Mouse (Mus musculus) liver, embryonic 15.5 days (tissue): Measurements from ENCODE around the gene Stk10. TPM values are rescaled to one million over a fixed set of nuclear protein-coding genes. Genes with fewer than 3 reads are reported as not detected.

Experiments used
- ATAC-seq: fragments of 200-750 bp; cut with Nextera tagmentation; 2 replicates; pipeline ENCODE4 v1.8.0; 2017; ENCODE audit warnings: moderate number of reproducible peaks, mild to moderate bottlenecking, moderate library complexity; ENCODE audit not compliant: insufficient read depth
- H3K27ac ChIP-seq: fragments of 300-500 bp; sonication (generic); replicated peaks from 2 replicates; pipeline ENCODE4 v1.5.1; 2015; ENCODE audit warnings: mild to moderate bottlenecking, inconsistent platforms
- H3K27me3 ChIP-seq: fragments of 300-500 bp; sonication (generic); 2 replicates; pipeline ENCODE4 v1.6.1; 2015; ENCODE audit warnings: mild to moderate bottlenecking, inconsistent platforms
- H3K36me3 ChIP-seq: fragments of 300-500 bp; sonication (generic); replicated peaks from 2 replicates; pipeline ENCODE4 v1.6.1; 2015; ENCODE audit warnings: moderate library complexity, mild to moderate bottlenecking, inconsistent platforms
- H3K4me1 ChIP-seq: fragments of 300-500 bp; sonication (generic); replicated peaks from 2 replicates; pipeline ENCODE4 v1.6.1; 2015; ENCODE audit warnings: inconsistent platforms
- H3K4me2 ChIP-seq: fragments of 300-500 bp; sonication (generic); 2 replicates; pipeline ENCODE4 v1.6.1; 2015; ENCODE audit warnings: moderate library complexity, mild to moderate bottlenecking, inconsistent platforms
- H3K4me3 ChIP-seq: fragments of 300-500 bp; sonication (generic); replicated peaks from 2 replicates; pipeline ENCODE4 v1.5.1; 2015; ENCODE audit warnings: mild to moderate bottlenecking, inconsistent platforms
- H3K9ac ChIP-seq: fragments of 300-500 bp; sonication (generic); 2 replicates; pipeline ENCODE4 v1.6.1; 2015; ENCODE audit warnings: moderate library complexity, mild to moderate bottlenecking, inconsistent platforms
- H3K9me3 ChIP-seq: fragments of 300-500 bp; sonication (generic); replicated peaks from 2 replicates; pipeline ENCODE4 v1.6.1; 2016; ENCODE audit warnings: inconsistent platforms
- WGBS: fragments of 180-500 bp; shearing (Covaris S2); methylation state at CpG from one replicate; pipeline ENCODE4 v1.1.7; 2015; ENCODE audit warnings: mixed read lengths; ENCODE audit not compliant: insufficient replicate concordance; 5-methylcytosine and 5-hydroxymethylcytosine counted together
- polyA plus RNA-seq: library from polyadenylated mRNA; unstranded; fragments of >200 nt; fragmentation: Nextera tagmentation; extraction: Ambion mirVana; gene quantifications from 2 replicates; pipeline ENCODE4 v1.2.1, GENCODE M21; 2015

Gene Stk10
- polyA plus RNA-seq, 1 experiment from 2014 or later: 4.3 TPM

GRCm38 (mm10) chr11:32542181-32542580, 9.1 kb downstream of the Stk10 start:
- Histone ChIP-seq H3K9me3 (no peaks in the 10 kb centered on the region), H3K27me3 (no peaks in the 10 kb centered on the region), H3K4me1 (peaks cover 82% of the 10 kb centered on the region), H3K4me3 (peak overlapping the region; percentile 48), H3K9ac (peak overlapping the region; percentile 65), H3K27ac (peak overlapping the region; percentile 94), H3K4me2 (peak overlapping the region; percentile 80), H3K36me3 (no peaks in the 10 kb centered on the region; the same call in 1 of the 2 replicates)
- 26% methylated on average over 4 of the region's 4 CpGs for WGBS
- ATAC-seq: 0 out of 2 replicates have a peak, but pooled peaks have one; percentile 2

- peak; percentile 96 for ATAC-seq
- peak overlapping the region; percentile 94 for H3K27ac ChIP-seq
- H3K9ac ChIP-seq: peak overlapping the region; percentile 65
- no peaks in the 10 kb centered on the region; the same call in 1 of the 2 replicates for H3K36me3 ChIP-seq
- H3K4me3 ChIP-seq: peak overlapping the region; percentile 48
- 7% methylated on average over 3 of the region's 3 CpGs for WGBS
- H3K4me1 ChIP-seq: peaks cover 78% of the 10 kb centered on the region
- peak overlapping the region; percentile 80 for H3K4me2 ChIP-seq
- H3K27me3 ChIP-seq: no peaks in the 10 kb centered on the region
- no peaks in the 10 kb centered on the region for H3K9me3 ChIP-seq
Observed at GRCm38 (mm10) chr11:32542687-32543411, 9.7 kb downstream of the Stk10 start.

GRCm38 (mm10) chr11:32544041-32544440, 10.9 kb downstream of the Stk10 start:
- Histone ChIP-seq H3K27me3 (no peaks in the 10 kb centered on the region), H3K4me3 (no peak overlapping the region), H3K9me3 (no peaks in the 10 kb centered on the region), H3K36me3 (no peaks in the 10 kb centered on the region; the same call in 1 of the 2 replicates), H3K4me1 (peaks cover 67% of the 10 kb centered on the region), H3K4me2 (peak overlapping the region; percentile 80), H3K9ac (no peak overlapping the region), H3K27ac (peak overlapping the region; percentile 94; the same call in 1 of the 2 replicates)
- ATAC-seq: no peak
- 68% methylated on average over 6 of the region's 6 CpGs for WGBS

GRCm38 (mm10) chr11:32544497-32544896, 11.4 kb downstream of the Stk10 start:
- H3K27ac ChIP-seq: peak overlapping the region; percentile 33; the same call in 1 of the 2 replicates
- ATAC-seq: no peak
- no peaks in the 10 kb centered on the region; the same call in 1 of the 2 replicates for H3K36me3 ChIP-seq
- no peak overlapping the region for H3K9ac ChIP-seq
- no peaks in the 10 kb centered on the region for H3K9me3 ChIP-seq
- no peak overlapping the region for H3K4me2 ChIP-seq
- peaks cover 62% of the 10 kb centered on the region for H3K4me1 ChIP-seq
- WGBS: 91% methylated on average over 5 of the region's 5 CpGs
- no peaks in the 10 kb centered on the region for H3K27me3 ChIP-seq
- H3K4me3 ChIP-seq: no peak overlapping the region

GRCm38 (mm10) chr11:32545605-32546004, 12.5 kb downstream of the Stk10 start:
- ATAC-seq: no peak
- 85% methylated on average over 12 of the region's 12 CpGs for WGBS
- H3K36me3 ChIP-seq: no peaks in the 10 kb centered on the region; the same call in 1 of the 2 replicates
- H3K4me3 ChIP-seq: no peak overlapping the region
- no peak overlapping the region for H3K27ac ChIP-seq
- no peak overlapping the region for H3K4me2 ChIP-seq
- H3K9me3 ChIP-seq: no peaks in the 10 kb centered on the region
- peaks cover 52% of the 10 kb centered on the region for H3K4me1 ChIP-seq
- H3K27me3 ChIP-seq: no peaks in the 10 kb centered on the region
- no peak overlapping the region for H3K9ac ChIP-seq

GRCm38 (mm10) chr11:32546483-32546882, 13.4 kb downstream of the Stk10 start:
- no peaks in the 10 kb centered on the region for H3K27me3 ChIP-seq
- H3K4me1 ChIP-seq: peaks cover 51% of the 10 kb centered on the region
- no peak overlapping the region for H3K4me3 ChIP-seq
- 0 out of 2 replicates have a peak overlapping the region, but pooled peaks have one; percentile 11 for H3K27ac ChIP-seq
- no peaks in the 10 kb centered on the region; the same call in 1 of the 2 replicates for H3K36me3 ChIP-seq
- ATAC-seq: no peak
- no peaks in the 10 kb centered on the region for H3K9me3 ChIP-seq
- 81% methylated on average over 5 of the region's 5 CpGs for WGBS
- H3K9ac ChIP-seq: no peak overlapping the region
- no peak overlapping the region for H3K4me2 ChIP-seq

- no peak for ATAC-seq
- H3K27ac ChIP-seq: no peak overlapping the region
- no peaks in the 10 kb centered on the region; the same call in 1 of the 2 replicates for H3K36me3 ChIP-seq
- H3K4me1 ChIP-seq: peaks cover 50% of the 10 kb centered on the region
- H3K9ac ChIP-seq: no peak overlapping the region
- 68% methylated on average over 10 of the region's 10 CpGs for WGBS
- H3K4me2 ChIP-seq: no peak overlapping the region
- H3K4me3 ChIP-seq: no peak overlapping the region
- no peaks in the 10 kb centered on the region for H3K27me3 ChIP-seq
- H3K9me3 ChIP-seq: no peaks in the 10 kb centered on the region
Observed at GRCm38 (mm10) chr11:32547391-32547947, 14.4 kb downstream of the Stk10 start.

GRCm38 (mm10) chr11:32548240-32548639, 15.1 kb downstream of the Stk10 start:
- Histone ChIP-seq H3K4me3 (no peak overlapping the region), H3K4me2 (no peak overlapping the region), H3K9ac (no peak overlapping the region), H3K4me1 (peaks cover 50% of the 10 kb centered on the region), H3K36me3 (no peaks in the 10 kb centered on the region; the same call in 1 of the 2 replicates), H3K27ac (no peak overlapping the region), H3K9me3 (no peaks in the 10 kb centered on the region), H3K27me3 (no peaks in the 10 kb centered on the region)
- WGBS: 76% methylated on average over 4 of the region's 4 CpGs
- ATAC-seq: no peak

GRCm38 (mm10) chr11:32549236-32549635, 16.1 kb downstream of the Stk10 start:
- Histone ChIP-seq H3K9me3 (no peaks in the 10 kb centered on the region), H3K9ac (no peak overlapping the region), H3K36me3 (no peaks in the 10 kb centered on the region; the same call in 1 of the 2 replicates), H3K27ac (no peak overlapping the region), H3K4me3 (no peak overlapping the region), H3K4me1 (peaks cover 50% of the 10 kb centered on the region), H3K27me3 (no peaks in the 10 kb centered on the region), H3K4me2 (no peak overlapping the region)
- ATAC-seq: no peak
- WGBS: 77% methylated on average over 6 of the region's 6 CpGs

- ATAC-seq: no peak
- H3K4me1 ChIP-seq: peaks cover 51% of the 10 kb centered on the region
- WGBS: 64% methylated on average over 4 of the region's 4 CpGs
Observed at GRCm38 (mm10) chr11:32550102-32550501, 17.0 kb downstream of the Stk10 start.

GRCm38 (mm10) chr11:32551056-32551455, 18.0 kb downstream of the Stk10 start:
- WGBS: 77% methylated on average over 4 of the region's 4 CpGs
- H3K36me3 ChIP-seq: no peaks in the 10 kb centered on the region
- H3K4me2 ChIP-seq: no peak overlapping the region
- no peak overlapping the region for H3K27ac ChIP-seq
- no peak for ATAC-seq
- H3K9ac ChIP-seq: no peak overlapping the region
- H3K4me3 ChIP-seq: no peak overlapping the region
- H3K4me1 ChIP-seq: peaks cover 56% of the 10 kb centered on the region
- H3K27me3 ChIP-seq: no peaks in the 10 kb centered on the region
- no peaks in the 10 kb centered on the region for H3K9me3 ChIP-seq

More at GRCm38 (mm10) chr11:32550102-32550501, 17.0 kb downstream of the Stk10 start:
- Histone ChIP-seq H3K27ac (no peak overlapping the region), H3K4me3 (no peak overlapping the region), H3K36me3 (no peaks in the 10 kb centered on the region), H3K4me2 (no peak overlapping the region), H3K27me3 (no peaks in the 10 kb centered on the region), H3K9ac (no peak overlapping the region), H3K9me3 (no peaks in the 10 kb centered on the region)
